Comparison of ENCODE assay signal across 18 mouse cellular contexts in the genomic region with DNA sequence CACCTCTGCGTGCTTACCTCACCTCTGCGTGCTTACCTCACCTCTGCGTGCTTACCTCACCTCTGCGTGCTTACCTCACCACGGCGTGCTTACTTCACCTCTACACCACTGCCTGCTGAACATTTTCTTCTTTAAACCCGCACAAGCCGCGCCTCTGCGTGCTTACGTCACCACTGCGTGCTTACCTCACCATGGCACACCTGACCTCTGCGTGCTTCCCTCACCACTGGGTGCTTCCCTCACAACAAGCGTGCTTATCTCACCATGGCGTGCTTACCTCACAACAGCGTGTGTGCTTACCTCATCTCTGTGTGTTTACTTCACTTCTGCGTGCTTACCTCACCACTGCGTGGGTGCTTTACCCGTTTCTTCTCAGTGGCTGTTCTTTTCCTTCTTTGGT.
"Had no signal": no experiment of that assay in that cellular context is flagged by ENCODE, and none has a peak within 500 bp of the region (broad histone marks: within the 10 kb centered on the region; RNA-seq: fewer than 3 reads in every experiment).

No protein-coding gene starts in this region.

- H3K4me3 ChIP-seq: limb, embryonic 12.5 days; limb, embryonic 15.5 days; midbrain, embryonic 13.5 days; myocyte; neural tube, embryonic 13.5 days had no signal

- H3K27me3 ChIP-seq: limb, embryonic 12.5 days; limb, embryonic 15.5 days; midbrain, embryonic 13.5 days; neural tube, embryonic 13.5 days had no signal

- H3K4me1 ChIP-seq: limb, embryonic 12.5 days; limb, embryonic 15.5 days; neural tube, embryonic 13.5 days had no signal

- ATAC-seq: liver, postnatal 0 days; lung, postnatal 0 days had no signal

- H3K9ac ChIP-seq: limb, embryonic 12.5 days; limb, embryonic 15.5 days; liver, embryonic 14.5 days; liver, postnatal 0 days; lung, embryonic 14.5 days; midbrain, embryonic 13.5 days; neural tube, embryonic 13.5 days had no signal

- H3K27ac ChIP-seq: limb, embryonic 12.5 days; limb, embryonic 15.5 days; liver, embryonic 14.5 days; midbrain, embryonic 13.5 days; neural tube, embryonic 13.5 days had no signal

- H3K36me3 ChIP-seq: limb, embryonic 12.5 days; limb, embryonic 15.5 days; midbrain, embryonic 13.5 days; neural tube, embryonic 13.5 days had no signal

- DNase-seq: kidney, adult 18-20 months; kidney, adult 9 months; kidney, postnatal 14 days; kidney, postnatal 4 days; left cerebral cortex, postnatal 4 days; liver, postnatal 0 days; lung, embryonic 14.5 days; lung, postnatal 36 days; thymus, adult 18-20 months; thymus, postnatal 36 days had no signal

- H3K9me3 ChIP-seq: limb, embryonic 12.5 days; limb, embryonic 15.5 days; midbrain, embryonic 13.5 days; neural tube, embryonic 13.5 days had no signal

- H3K4me2 ChIP-seq: limb, embryonic 12.5 days; limb, embryonic 15.5 days; liver, embryonic 11.5 days; lung, embryonic 14.5 days; midbrain, embryonic 13.5 days; neural tube, embryonic 13.5 days had no signal
